Mouse (Mus musculus) embryonic facial prominence, embryonic 14.5 days (tissue): ENCODE measurements at regions not wholly inside any gene's neighbourhood (a gene's known extent, or its start where the extent isn't known, plus 50 kb on each side); places are given as distances from the start of the nearest gene placed in this dataset.

Experiments used
- ATAC-seq: fragments of 200-750 bp; cut with Nextera tagmentation; 2 replicates; pipeline ENCODE4 v1.8.0; 2017; ENCODE audit warnings: low read depth, moderate number of reproducible peaks, moderate TSS enrichment
- DNase-seq: peaks from one replicate; pipeline ENCODE4 v3.0.0-alpha.2; 2015; ENCODE audit warnings: low spot score
- H3K27ac ChIP-seq: fragments of 300-500 bp; sonication (generic); replicated peaks from 2 replicates; pipeline ENCODE4 v1.5.1; 2014; ENCODE audit warnings: low read depth, mild to moderate bottlenecking, low read length, moderate library complexity
- H3K27me3 ChIP-seq: fragments of 300-500 bp; sonication (generic); replicated peaks from 2 replicates; pipeline ENCODE4 v1.6.1; 2014; ENCODE audit warnings: low read length; ENCODE audit not compliant: control insufficient read depth, insufficient read depth
- H3K36me3 ChIP-seq: fragments of 300-500 bp; sonication (generic); 2 replicates; pipeline ENCODE4 v1.6.1; 2014; ENCODE audit warnings: low read length, mixed read lengths; ENCODE audit not compliant: control insufficient read depth, insufficient read depth
- H3K4me1 ChIP-seq: fragments of 300-500 bp; sonication (generic); 2 replicates; pipeline ENCODE4 v1.6.1; 2014; ENCODE audit warnings: antibody characterized with exemption, low read length; ENCODE audit not compliant: control insufficient read depth, insufficient read depth
- H3K4me2 ChIP-seq: fragments of 300-500 bp; sonication (generic); 2 replicates; pipeline ENCODE4 v1.6.1; 2014; ENCODE audit warnings: low read depth, mild to moderate bottlenecking, low read length, moderate library complexity, mixed read lengths
- H3K4me3 ChIP-seq: fragments of 300-500 bp; sonication (generic); 2 replicates; pipeline ENCODE4 v1.5.1; 2014; ENCODE audit warnings: low read depth, mild to moderate bottlenecking, low read length
- H3K9ac ChIP-seq: fragments of 300-500 bp; sonication (generic); 2 replicates; pipeline ENCODE4 v1.6.1; 2014; ENCODE audit warnings: low read depth, mild to moderate bottlenecking, low read length, moderate library complexity, mixed read lengths
- H3K9me3 ChIP-seq: fragments of 300-500 bp; sonication (generic); 2 replicates; pipeline ENCODE4 v1.6.1; 2016; ENCODE audit warnings: low read length; ENCODE audit not compliant: control insufficient read depth
- WGBS: fragments of 180-500 bp; shearing (Covaris S2); extraction: QIAGEN DNeasy Blood & Tissue Kit; methylation state at CpG from one replicate; pipeline ENCODE4 v1.1.7; 2014; 5-methylcytosine and 5-hydroxymethylcytosine counted together

DNA sequence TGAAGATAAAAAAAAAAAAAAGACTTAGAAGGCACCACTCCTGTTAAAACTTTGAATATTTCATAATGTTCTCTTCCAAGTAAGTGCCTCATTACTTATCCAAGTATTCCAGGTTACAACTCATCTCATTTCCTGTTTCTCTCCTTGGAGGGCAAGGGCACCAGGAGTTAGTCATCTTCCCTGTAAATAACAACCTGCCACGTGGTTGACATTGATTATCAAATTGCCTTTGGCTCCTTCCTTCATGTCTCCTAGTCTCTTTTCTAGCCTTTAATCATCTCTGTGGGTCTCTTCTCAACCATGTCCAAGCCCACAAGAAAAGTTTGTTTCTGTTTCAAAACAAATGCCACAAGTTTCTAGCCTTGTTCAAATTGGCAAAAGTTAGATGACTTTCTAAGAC lies 116.1 kb downstream of the Dusp6 start:
- Histone ChIP-seq H3K27me3 (no peaks in the 10 kb centered on the region), H3K9me3 (no peaks in the 10 kb centered on the region), H3K9ac (no peak overlapping the region), H3K4me2 (no peak overlapping the region), H3K4me3 (no peak overlapping the region), H3K27ac (no peak overlapping the region), H3K36me3 (no peaks in the 10 kb centered on the region), H3K4me1 (no peaks in the 10 kb centered on the region)
- DNase-seq, result no peak
- WGBS, result 29% methylated on average over 1 of the region's 1 CpGs
- ATAC-seq, result no peak

DNA sequence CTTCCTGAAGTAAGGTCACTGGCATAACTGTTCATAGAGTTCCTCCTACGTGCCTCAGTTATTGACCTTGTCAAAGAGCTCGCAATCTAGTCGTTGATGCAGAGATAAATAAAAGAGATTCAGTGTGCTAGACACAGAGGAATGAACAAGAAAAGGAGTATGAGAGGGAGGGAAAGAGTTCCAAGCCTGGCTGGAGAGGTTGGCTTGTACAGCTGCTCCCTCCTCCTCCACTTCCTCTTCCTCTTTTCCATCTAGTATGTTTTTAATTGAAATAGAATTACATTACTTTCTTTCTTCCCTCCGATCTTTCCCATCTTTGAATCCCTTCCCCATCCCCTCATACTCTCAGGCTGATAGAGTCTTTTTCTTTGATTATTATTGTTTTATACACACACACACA lies 117.1 kb downstream of the Dusp6 start:
- DNase-seq, result no peak
- H3K4me3 ChIP-seq, result no peak overlapping the region
- no peak overlapping the region for H3K9ac ChIP-seq
- H3K4me1 ChIP-seq, result no peaks in the 10 kb centered on the region
- WGBS, result 80% methylated on average over 4 of the region's 4 CpGs
- H3K27ac ChIP-seq, result no peak overlapping the region
- no peak for ATAC-seq
- no peak overlapping the region for H3K4me2 ChIP-seq
- no peaks in the 10 kb centered on the region for H3K27me3 ChIP-seq
- no peaks in the 10 kb centered on the region for H3K36me3 ChIP-seq
- no peaks in the 10 kb centered on the region for H3K9me3 ChIP-seq

GRCm38 (mm10) chr10:99383028-99383427 lies 120.0 kb downstream of the Dusp6 start:
- no peak overlapping the region for H3K9ac ChIP-seq
- no peaks in the 10 kb centered on the region for H3K9me3 ChIP-seq
- no peaks in the 10 kb centered on the region for H3K27me3 ChIP-seq
- ATAC-seq (no peak), DNase-seq (no peak)
- H3K36me3 ChIP-seq, result no peaks in the 10 kb centered on the region
- no peak overlapping the region for H3K4me2 ChIP-seq
- H3K4me1 ChIP-seq, result no peaks in the 10 kb centered on the region
- no peak overlapping the region for H3K4me3 ChIP-seq
- 22% methylated on average over 4 of the region's 4 CpGs for WGBS
- H3K27ac ChIP-seq, result no peak overlapping the region

GRCm38 (mm10) chr10:99384366-99384765 lies 121.3 kb downstream of the Dusp6 start:
- Histone ChIP-seq H3K36me3 (no peaks in the 10 kb centered on the region), H3K4me2 (no peak overlapping the region), H3K9ac (no peak overlapping the region), H3K27me3 (no peaks in the 10 kb centered on the region), H3K4me3 (no peak overlapping the region), H3K9me3 (no peaks in the 10 kb centered on the region), H3K27ac (no peak overlapping the region), H3K4me1 (no peaks in the 10 kb centered on the region)
- 81% methylated on average over 6 of the region's 6 CpGs for WGBS
- DNase-seq, result no peak
- ATAC-seq, result no peak

- ATAC-seq (no peak), DNase-seq (no peak)
- Histone ChIP-seq H3K4me3 (no peak overlapping the region), H3K4me2 (no peak overlapping the region), H3K9me3 (no peaks in the 10 kb centered on the region), H3K27me3 (no peaks in the 10 kb centered on the region), H3K9ac (no peak overlapping the region), H3K27ac (no peak overlapping the region), H3K36me3 (no peaks in the 10 kb centered on the region), H3K4me1 (no peaks in the 10 kb centered on the region)
- WGBS, result 69% methylated on average over 3 of the region's 4 CpGs
Observed at GRCm38 (mm10) chr10:99384851-99385250, 121.8 kb downstream of the Dusp6 start.

GRCm38 (mm10) chr10:99385854-99386253 lies 122.8 kb downstream of the Dusp6 start:
- no peak for ATAC-seq
- 64% methylated on average over 6 of the region's 6 CpGs for WGBS

DNA sequence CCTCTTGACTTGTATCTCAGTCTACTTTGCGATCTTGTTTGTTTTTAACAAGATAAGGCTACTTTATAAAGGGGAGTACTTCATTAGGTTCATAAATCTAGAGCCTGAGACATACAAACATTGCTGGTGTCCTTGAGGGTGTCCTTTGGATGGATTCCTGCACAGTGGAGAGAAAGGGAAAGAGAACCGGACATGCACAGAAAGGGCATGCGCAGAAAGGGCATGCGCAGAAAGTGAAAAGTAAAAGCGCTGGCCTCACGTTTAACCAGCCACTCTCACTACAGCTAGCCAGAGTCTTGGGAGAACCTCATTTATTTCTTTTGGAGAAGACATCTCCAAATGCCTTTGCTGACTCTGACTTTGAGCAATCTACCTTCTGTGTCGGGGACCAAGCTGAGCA lies 125.5 kb downstream of the Dusp6 start:
- Histone ChIP-seq H3K27me3 (no peaks in the 10 kb centered on the region), H3K36me3 (no peaks in the 10 kb centered on the region), H3K4me2 (no peak overlapping the region), H3K9me3 (no peaks in the 10 kb centered on the region), H3K4me3 (no peak overlapping the region), H3K27ac (no peak overlapping the region), H3K9ac (no peak overlapping the region), H3K4me1 (peaks cover 5% of the 10 kb centered on the region; the same call in 1 of the 2 replicates)
- ATAC-seq (no peak), DNase-seq (no peak)
- WGBS, result 95% methylated on average over 7 of the region's 7 CpGs

More at GRCm38 (mm10) chr10:99385854-99386253, 122.8 kb downstream of the Dusp6 start:
- Histone ChIP-seq H3K36me3 (no peaks in the 10 kb centered on the region), H3K9me3 (no peaks in the 10 kb centered on the region), H3K4me1 (peaks cover 2% of the 10 kb centered on the region; the same call in 1 of the 2 replicates), H3K4me2 (no peak overlapping the region), H3K9ac (no peak overlapping the region), H3K27me3 (no peaks in the 10 kb centered on the region), H3K4me3 (no peak overlapping the region), H3K27ac (no peak overlapping the region)
- no peak for DNase-seq

DNA sequence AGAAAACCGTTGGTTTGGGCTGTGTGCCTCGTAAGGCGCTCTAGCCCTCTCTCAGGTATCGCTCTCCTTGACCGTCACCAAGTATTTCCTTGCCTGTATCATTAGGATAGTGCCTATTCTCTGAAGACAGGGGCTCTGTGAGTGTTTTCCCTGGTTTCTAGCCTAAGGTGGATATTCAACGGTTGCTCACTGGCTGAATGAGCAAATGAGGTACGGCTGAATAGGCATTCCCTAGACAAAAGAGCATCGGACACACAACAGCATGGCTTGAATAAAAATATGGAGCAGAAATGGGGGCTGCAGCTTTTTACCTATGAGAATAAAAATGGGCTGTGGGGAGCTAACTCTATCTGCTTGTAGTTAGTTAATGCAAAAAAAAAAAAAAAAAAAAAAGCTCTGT lies 126.0 kb downstream of the Dusp6 start:
- Histone ChIP-seq H3K9ac (no peak overlapping the region), H3K36me3 (no peaks in the 10 kb centered on the region), H3K27me3 (no peaks in the 10 kb centered on the region), H3K27ac (no peak overlapping the region), H3K9me3 (no peaks in the 10 kb centered on the region), H3K4me2 (no peak overlapping the region), H3K4me3 (no peak overlapping the region), H3K4me1 (peaks cover 5% of the 10 kb centered on the region; the same call in 1 of the 2 replicates)
- no peak for ATAC-seq
- WGBS, result 89% methylated on average over 8 of the region's 8 CpGs
- no peak for DNase-seq

DNA sequence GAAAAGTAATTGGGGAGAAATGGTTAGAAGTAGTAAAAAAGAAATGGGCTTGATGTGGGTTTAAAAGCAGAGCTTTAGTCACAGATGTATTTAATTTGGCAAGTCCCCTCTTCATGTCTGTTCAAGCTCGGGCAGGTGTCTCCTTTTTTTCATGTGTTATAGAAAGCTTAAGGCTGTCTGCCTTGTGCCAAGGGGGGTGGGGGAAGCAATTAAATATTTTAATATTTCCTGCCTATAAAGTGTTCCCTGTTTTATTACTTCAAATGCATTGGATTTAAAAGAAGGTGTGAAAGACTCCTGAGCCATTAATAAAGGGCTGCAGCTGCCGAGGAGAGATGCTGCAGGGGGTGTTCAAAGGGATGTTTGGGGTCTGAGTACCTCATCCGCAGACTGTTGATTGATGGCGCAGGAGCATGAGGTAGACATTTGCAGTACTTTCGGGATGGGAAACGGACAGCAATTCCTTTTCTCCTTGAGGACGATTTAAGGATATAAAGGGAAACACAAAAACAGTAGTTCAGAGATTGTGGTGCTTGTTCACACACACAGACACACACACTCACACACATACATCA lies 127.7 kb downstream of the Dusp6 start:
- 37% methylated on average over 7 of the region's 7 CpGs for WGBS
- Histone ChIP-seq H3K36me3 (no peaks in the 10 kb centered on the region), H3K9ac (no peak overlapping the region), H3K4me2 (no peak overlapping the region), H3K9me3 (no peaks in the 10 kb centered on the region), H3K4me1 (peaks cover 5% of the 10 kb centered on the region; the same call in 1 of the 2 replicates), H3K27ac (no peak overlapping the region), H3K4me3 (no peak overlapping the region), H3K27me3 (no peaks in the 10 kb centered on the region)
- 0 out of 2 replicates have a peak, but pooled peaks have one; percentile 53 for ATAC-seq
- no peak for DNase-seq
